Mouse (Mus musculus) thymus, adult 2 months (tissue): Measurements from ENCODE around the gene Hnrnpd. TPM values are rescaled to one million over a fixed set of nuclear protein-coding genes. Genes with fewer than 3 reads are reported as not detected.

Experiments used
- DNase-seq: peaks from one replicate; pipeline ENCODE4 v3.0.0; 2021
- H3K27ac ChIP-seq: fragments of 200-500 bp; 2 replicates; pipeline ENCODE4 v1.5.1; 2012; ENCODE audit warnings: low read length, control low read depth; ENCODE audit not compliant: control insufficient read depth, insufficient read depth
- H3K27me3 ChIP-seq: fragments of 200-500 bp; 2 replicates; pipeline ENCODE4 v1.6.1; 2012; ENCODE audit warnings: mild to moderate bottlenecking, low read length, moderate library complexity, mixed read lengths; ENCODE audit not compliant: control insufficient read depth, insufficient read depth
- H3K36me3 ChIP-seq: fragments of 200-500 bp; 2 replicates; pipeline ENCODE4 v1.6.1; 2012; ENCODE audit warnings: mild to moderate bottlenecking, low read length, moderate library complexity; ENCODE audit not compliant: control insufficient read depth, insufficient read depth
- H3K4me1 ChIP-seq: fragments of 200-500 bp; replicated peaks from 2 replicates; pipeline ENCODE4 v1.6.1; 2012; ENCODE audit warnings: low read length; ENCODE audit not compliant: control insufficient read depth, insufficient read depth
- H3K4me3 ChIP-seq: fragments of 200-500 bp; 2 replicates; pipeline ENCODE4 v1.5.1; 2012; ENCODE audit warnings: mild to moderate bottlenecking, low read length, control low read depth, moderate library complexity; ENCODE audit not compliant: control insufficient read depth, insufficient read depth
- CTCF ChIP-seq: fragments of 200-500 bp; IDR thresholded peaks from 2 replicates; pipeline ENCODE4 v1.5.1; 2012; ENCODE audit warnings: mild to moderate bottlenecking, control low read depth, low read length, moderate library complexity, borderline replicate concordance; ENCODE audit not compliant: control insufficient read depth, poor library complexity, insufficient read depth; ENCODE audit errors: extremely low read depth
- POLR2A ChIP-seq: fragments of 200-500 bp; IDR thresholded peaks from 2 replicates; pipeline ENCODE4 v1.6.1; 2012; ENCODE audit warnings: mild to moderate bottlenecking, low read length, control low read depth, moderate library complexity; ENCODE audit not compliant: control insufficient read depth, poor library complexity, insufficient read depth; ENCODE audit errors: extremely low read depth
- WGBS: fragments of 180-500 bp; shearing (Covaris S2); methylation state at CpG from one replicate; pipeline ENCODE4 v1.1.7; 2018; 5-methylcytosine and 5-hydroxymethylcytosine counted together
- polyA plus RNA-seq: library from polyadenylated mRNA; depleted of rRNA; stranded (reverse); fragments of >200 nt; gene quantifications from 2 replicates; pipeline ENCODE4 v1.2.3, GENCODE M21; 2012

Hnrnpd gene
- polyA plus RNA-seq, 1 experiment, result 62.6 TPM

- DNase-seq, result no peak
- H3K27me3 ChIP-seq, result no peaks in the 10 kb centered on the region
- H3K27ac ChIP-seq, result no peak overlapping the region
- no peak for TF ChIP-seq POLR2A
- no peak for TF ChIP-seq CTCF
- H3K4me3 ChIP-seq, result no peak overlapping the region
- peaks cover 9% of the 10 kb centered on the region for H3K4me1 ChIP-seq
- 0 out of 2 replicates have a peak, but pooled peaks cover 5% of the 10 kb centered on the region for H3K36me3 ChIP-seq
- WGBS, result 10% methylated on average over 2 of the region's 2 CpGs
These were observed 4.8 kb downstream of the Hnrnpd start for GRCm38 (mm10) chr5:99973941-99974340.

- Histone ChIP-seq H3K36me3 (peaks cover 61% of the 10 kb centered on the region), H3K27me3 (no peaks in the 10 kb centered on the region), H3K27ac (no peak overlapping the region), H3K4me1 (no peaks in the 10 kb centered on the region), H3K4me3 (no peak overlapping the region)
- TF ChIP-seq POLR2A (no peak), CTCF (no peak)
- no peak for DNase-seq
- 97% methylated on average over 2 of the region's 2 CpGs for WGBS
These were observed 18.8 kb downstream of the Hnrnpd start for GRCm38 (mm10) chr5:99959960-99960359.

- H3K27me3 ChIP-seq, result no peaks in the 10 kb centered on the region
- H3K36me3 ChIP-seq, result peaks cover 55% of the 10 kb centered on the region
- TF ChIP-seq POLR2A (no peak), CTCF (no peak)
- no peak for DNase-seq
- WGBS, result 100% methylated on average over 2 of the region's 2 CpGs
- H3K4me3 ChIP-seq, result no peak overlapping the region
- H3K4me1 ChIP-seq, result no peaks in the 10 kb centered on the region
- no peak overlapping the region for H3K27ac ChIP-seq
These were observed 19.4 kb downstream of the Hnrnpd start for GRCm38 (mm10) chr5:99959236-99959936.

GRCm38 (mm10) chr5:99958666-99959065 lies 20.1 kb downstream of the Hnrnpd start:
- Histone ChIP-seq H3K4me3 (no peak overlapping the region), H3K27ac (no peak overlapping the region), H3K36me3 (peaks cover 48% of the 10 kb centered on the region), H3K27me3 (no peaks in the 10 kb centered on the region), H3K4me1 (no peaks in the 10 kb centered on the region)
- 96% methylated on average over 1 of the region's 1 CpGs for WGBS
- TF ChIP-seq POLR2A (no peak), CTCF (no peak)
- no peak for DNase-seq

GRCm38 (mm10) chr5:99953883-99954282 lies 24.9 kb downstream of the Hnrnpd start:
- DNase-seq, result no peak
- Histone ChIP-seq H3K4me3 (no peak overlapping the region), H3K27ac (no peak overlapping the region), H3K27me3 (no peaks in the 10 kb centered on the region), H3K36me3 (peaks cover 6% of the 10 kb centered on the region; the same call in 1 of the 2 replicates), H3K4me1 (no peaks in the 10 kb centered on the region)
- TF ChIP-seq POLR2A (no peak), CTCF (no peak)
- WGBS, result 78% methylated on average over 1 of the region's 1 CpGs

GRCm38 (mm10) chr5:99952513-99952912 lies 26.2 kb downstream of the Hnrnpd start:
- Histone ChIP-seq H3K36me3 (no peaks in the 10 kb centered on the region; the same call in 1 of the 2 replicates), H3K27ac (no peak overlapping the region), H3K4me1 (no peaks in the 10 kb centered on the region), H3K27me3 (no peaks in the 10 kb centered on the region), H3K4me3 (no peak overlapping the region)
- DNase-seq, result no peak
- WGBS, result 97% methylated on average over 5 of the region's 5 CpGs
- TF ChIP-seq CTCF, result no peak
- TF ChIP-seq POLR2A, result no peak
